Mouse (Mus musculus): ENCODE results near the gene Gm11236.
"Not testable (repeated sequence)": the region's sequence is repeated elsewhere in the genome, so short reads cannot be mapped to it uniquely, and the experiment has no call there.

Gene Gm11236

DNA sequence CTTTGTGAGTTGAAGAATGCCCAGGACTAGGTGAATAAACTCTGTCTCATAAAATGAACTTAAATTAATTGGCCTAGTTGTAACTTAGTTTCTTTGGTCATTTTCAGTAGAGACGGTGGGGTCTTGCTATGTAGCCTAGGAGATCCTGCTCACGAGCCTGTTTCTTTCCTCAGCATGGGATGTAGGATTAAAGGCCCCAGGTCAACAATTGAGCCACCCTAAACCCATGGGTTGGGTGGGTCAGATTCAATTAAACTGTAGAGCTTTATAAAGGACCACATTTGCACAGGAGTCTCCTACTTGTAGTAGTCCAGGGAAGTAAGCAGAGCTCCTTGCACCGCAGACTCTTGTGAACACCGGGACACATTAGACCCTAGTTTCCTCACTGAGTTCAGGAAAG, at the start of gene Gm11236:
Gene Gm11236, plus strand, starts transcription at position 301 of the 400 bp plus-strand sequence.
- DNase-seq = not testable (repeated sequence)

DNA sequence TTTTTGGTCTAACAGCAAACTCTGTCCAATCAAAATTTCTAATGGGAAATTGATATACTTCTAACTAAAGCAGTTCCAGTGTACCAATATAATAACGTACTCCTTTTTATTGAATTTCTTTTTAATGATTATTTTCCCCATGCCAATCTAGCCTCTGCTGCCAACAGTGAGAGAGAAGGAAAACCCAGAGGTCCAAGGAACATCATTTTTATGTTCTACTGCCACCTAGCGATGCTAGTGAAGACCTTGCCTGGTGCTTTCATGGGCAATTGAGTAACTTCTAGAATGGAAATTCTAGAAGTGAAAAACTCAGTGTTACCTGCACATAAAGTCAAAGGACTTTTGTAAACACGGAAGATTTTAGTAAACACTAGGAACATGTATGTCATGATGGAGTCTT, 38.7 kb upstream of the Gm11236 start:
- DNase-seq = no peak

DNA sequence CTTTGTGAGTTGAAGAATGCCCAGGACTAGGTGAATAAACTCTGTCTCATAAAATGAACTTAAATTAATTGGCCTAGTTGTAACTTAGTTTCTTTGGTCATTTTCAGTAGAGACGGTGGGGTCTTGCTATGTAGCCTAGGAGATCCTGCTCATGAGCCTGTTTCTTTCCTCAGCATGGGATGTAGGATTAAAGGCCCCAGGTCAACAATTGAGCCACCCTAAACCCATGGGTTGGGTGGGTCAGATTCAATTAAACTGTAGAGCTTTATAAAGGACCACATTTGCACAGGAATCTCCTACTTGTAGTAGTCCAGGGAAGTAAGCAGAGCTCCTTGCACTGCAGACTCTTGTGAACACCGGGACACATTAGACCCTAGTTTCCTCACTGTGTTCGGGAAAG, 30.3 kb upstream of the Gm11236 start, which contains the start of gene Gm11238:
Gene Gm11238, plus strand, starts transcription at position 301 of the 400 bp plus-strand sequence.
- DNase-seq = not testable (repeated sequence)

DNA sequence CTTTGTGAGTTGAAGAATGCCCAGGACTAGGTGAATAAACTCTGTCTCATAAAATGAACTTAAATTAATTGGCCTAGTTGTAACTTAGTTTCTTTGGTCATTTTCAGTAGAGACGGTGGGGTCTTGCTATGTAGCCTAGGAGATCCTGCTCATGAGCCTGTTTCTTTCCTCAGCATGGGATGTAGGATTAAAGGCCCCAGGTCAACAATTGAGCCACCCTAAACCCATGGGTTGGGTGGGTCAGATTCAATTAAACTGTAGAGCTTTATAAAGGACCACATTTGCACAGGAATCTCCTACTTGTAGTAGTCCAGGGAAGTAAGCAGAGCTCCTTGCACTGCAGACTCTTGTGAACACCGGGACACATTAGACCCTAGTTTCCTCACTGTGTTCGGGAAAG, 15.2 kb upstream of the Gm11236 start, which contains the start of gene Gm11237:
Gene Gm11237, plus strand, starts transcription at position 301 of the 400 bp plus-strand sequence.
- not testable (repeated sequence) for DNase-seq

DNA sequence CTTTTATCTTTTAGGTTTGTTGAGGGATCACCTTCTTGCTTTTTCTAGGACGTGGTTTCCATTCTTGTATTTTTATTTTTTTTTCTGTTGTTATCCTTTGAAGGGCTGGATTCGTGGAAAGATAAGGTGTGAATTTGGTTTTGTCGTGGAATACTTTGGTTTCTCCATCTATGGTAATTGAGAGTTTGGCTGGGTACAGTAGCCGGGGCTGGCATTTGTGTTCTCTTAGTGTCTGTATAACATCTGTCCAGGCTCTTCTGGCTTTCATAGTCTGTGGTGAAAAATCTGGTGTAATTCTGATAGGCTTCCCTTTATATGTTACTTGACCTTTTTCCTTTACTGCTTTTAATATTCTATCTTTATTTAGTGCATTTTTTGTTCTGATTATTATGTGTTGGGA, 23.9 kb downstream of the Gm11236 start:
- DNase-seq = not testable (repeated sequence)

DNA sequence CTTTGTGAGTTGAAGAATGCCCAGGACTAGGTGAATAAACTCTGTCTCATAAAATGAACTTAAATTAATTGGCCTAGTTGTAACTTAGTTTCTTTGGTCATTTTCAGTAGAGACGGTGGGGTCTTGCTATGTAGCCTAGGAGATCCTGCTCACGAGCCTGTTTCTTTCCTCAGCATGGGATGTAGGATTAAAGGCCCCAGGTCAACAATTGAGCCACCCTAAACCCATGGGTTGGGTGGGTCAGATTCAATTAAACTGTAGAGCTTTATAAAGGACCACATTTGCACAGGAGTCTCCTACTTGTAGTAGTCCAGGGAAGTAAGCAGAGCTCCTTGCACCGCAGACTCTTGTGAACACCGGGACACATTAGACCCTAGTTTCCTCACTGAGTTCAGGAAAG, 30.1 kb downstream of the Gm11236 start, which contains the start of gene Gm11239:
Gene Gm11239, plus strand, starts transcription at position 301 of the 400 bp plus-strand sequence.
- not testable (repeated sequence) for DNase-seq

DNA sequence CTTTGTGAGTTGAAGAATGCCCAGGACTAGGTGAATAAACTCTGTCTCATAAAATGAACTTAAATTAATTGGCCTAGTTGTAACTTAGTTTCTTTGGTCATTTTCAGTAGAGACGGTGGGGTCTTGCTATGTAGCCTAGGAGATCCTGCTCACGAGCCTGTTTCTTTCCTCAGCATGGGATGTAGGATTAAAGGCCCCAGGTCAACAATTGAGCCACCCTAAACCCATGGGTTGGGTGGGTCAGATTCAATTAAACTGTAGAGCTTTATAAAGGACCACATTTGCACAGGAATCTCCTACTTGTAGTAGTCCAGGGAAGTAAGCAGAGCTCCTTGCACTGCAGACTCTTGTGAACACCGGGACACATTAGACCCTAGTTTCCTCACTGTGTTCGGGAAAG, 45.3 kb downstream of the Gm11236 start, which contains the start of gene Gm428:
Gene Gm428, plus strand, starts transcription at position 301 of the 400 bp plus-strand sequence.
- not testable (repeated sequence) for DNase-seq
